Mouse (Mus musculus): ENCODE results near the gene Foxl2.

DNA sequence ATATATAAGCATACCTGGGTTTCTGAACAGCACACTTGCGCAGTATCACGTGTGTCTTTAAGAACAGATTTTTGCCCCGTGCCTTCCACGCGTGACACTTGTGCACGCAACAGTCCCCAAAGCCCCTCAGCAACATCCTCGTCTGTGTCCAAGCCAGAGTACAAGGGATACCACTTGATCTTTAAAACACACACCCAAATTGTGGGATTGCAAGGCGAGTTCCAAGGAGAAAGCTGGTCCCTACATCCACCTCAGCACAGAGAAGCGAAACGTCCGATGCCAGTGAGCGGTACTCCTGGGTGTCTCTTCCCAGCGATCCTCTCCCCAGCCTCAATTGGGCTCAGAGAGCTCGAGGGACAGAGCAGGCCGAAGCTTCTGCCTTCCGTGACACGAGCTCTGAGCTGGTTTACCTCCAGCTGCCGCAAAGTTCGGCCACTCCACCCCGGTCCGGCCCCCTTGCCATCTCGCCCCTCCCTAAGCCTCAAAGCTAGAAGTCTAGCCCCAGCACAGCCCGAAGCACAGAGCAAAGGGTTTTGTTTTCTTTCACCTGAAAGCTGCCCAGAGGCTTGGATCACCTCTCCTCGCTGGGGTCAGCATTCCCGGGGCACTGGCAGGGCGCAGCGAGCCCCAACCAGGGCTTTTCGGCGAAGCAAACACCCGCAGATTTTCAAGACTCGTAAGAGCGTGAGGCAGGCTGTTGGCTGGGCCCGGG, 541 bp upstream of the Foxl2 start:
- no peak for TF ChIP-seq GATA2 (IDR thresholded peaks at IDR 0.05; ENCODE audit: borderline replicate concordance, low read depth, low read length)
- no peak for TF ChIP-seq POLR2AphosphoS5 (IDR thresholded peaks at IDR 0.05; ENCODE audit: insufficient replicate concordance, low read depth, low read length)
